Mouse (Mus musculus) gastrocnemius, postnatal 14 days (tissue): Measurements from ENCODE around the gene Atp10a. TPM values are rescaled to one million over a fixed set of nuclear protein-coding genes. Genes with fewer than 3 reads are reported as not detected.

Source experiments
- DNase-seq: peaks from one replicate; pipeline ENCODE4 v3.0.0; 2021; ENCODE audit warnings: mixed read lengths
- intact Hi-C: fragments of 180-260 bp; cut with DNase I; formaldehyde crosslinking; loops from one replicate; pipeline ENCODE4 v1.15.1; 2025; ENCODE audit warnings: low total_unique reads
- long read RNA-seq, 2 experiments: library from polyadenylated mRNA; stranded (forward); transcript quantifications; one replicate each; pipeline ENCODE4 v2.0.0; 2021
- total RNA-seq, 2 experiments: library from RNA; stranded (reverse); gene quantifications; 2 replicates each; pipeline ENCODE4 v1.2.3; 2021

Gene Atp10a
- 1 to 10 TPM; 2.7 to 3.6 TPM for total RNA-seq
- long read RNA-seq, experiment 1, partial matches to known transcripts, result 1 of 2 reads
- long read RNA-seq, experiment 1, other reads (novel, unspliced or antisense), result 1 of 2 reads
- long read RNA-seq, experiment 2, partial matches to known transcripts, result 2 of 2 reads
- long read RNA-seq, experiment 2, other reads (novel, unspliced or antisense), result 0 of 2 reads

DNA sequence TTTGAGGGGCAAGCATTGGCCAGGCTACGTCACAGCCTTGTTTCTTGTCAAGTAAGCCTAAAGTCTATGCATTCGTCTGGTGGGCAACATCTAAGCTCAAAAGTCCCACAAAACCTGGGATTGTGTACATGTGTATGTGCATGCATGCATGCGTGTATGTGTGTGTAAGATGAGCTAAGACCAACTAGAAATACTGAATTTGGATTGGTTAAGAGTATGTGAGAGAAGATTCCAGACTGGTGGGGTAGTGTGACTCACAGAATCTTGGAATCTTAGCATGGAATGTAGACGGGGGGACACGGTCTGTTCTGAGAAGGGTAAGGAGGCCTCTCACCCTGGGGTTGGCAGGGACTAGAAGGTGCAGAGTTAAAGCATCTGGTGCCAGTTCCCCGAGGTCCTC, at the start of gene Atp10a:
Atp10a (plus strand) TSS at position 301 of the 400 bp plus-strand sequence.
- intact Hi-C loops, result no loop called here
- no peak for DNase-seq

DNA sequence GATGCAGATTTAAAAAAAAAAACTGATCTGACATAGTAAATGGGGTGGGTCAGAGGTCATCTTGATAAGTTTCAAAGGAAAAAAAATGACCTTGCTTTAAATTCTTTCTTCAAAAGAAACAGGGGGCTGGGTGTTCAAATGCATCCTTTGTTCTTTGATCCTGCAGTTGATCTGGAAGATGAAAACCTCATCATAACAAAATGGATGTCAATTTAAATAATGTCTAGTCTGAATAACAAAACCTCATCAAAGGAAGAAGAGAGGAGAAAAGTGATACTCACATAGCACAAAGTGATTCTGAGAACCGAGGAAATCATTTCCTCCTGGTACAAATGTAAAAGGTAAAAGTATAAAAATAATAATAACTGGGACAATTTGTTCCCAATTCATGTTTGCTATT, 37.9 kb upstream of the Atp10a start:
- DNase-seq, result no peak
- intact Hi-C loops, result no loop called here

DNA sequence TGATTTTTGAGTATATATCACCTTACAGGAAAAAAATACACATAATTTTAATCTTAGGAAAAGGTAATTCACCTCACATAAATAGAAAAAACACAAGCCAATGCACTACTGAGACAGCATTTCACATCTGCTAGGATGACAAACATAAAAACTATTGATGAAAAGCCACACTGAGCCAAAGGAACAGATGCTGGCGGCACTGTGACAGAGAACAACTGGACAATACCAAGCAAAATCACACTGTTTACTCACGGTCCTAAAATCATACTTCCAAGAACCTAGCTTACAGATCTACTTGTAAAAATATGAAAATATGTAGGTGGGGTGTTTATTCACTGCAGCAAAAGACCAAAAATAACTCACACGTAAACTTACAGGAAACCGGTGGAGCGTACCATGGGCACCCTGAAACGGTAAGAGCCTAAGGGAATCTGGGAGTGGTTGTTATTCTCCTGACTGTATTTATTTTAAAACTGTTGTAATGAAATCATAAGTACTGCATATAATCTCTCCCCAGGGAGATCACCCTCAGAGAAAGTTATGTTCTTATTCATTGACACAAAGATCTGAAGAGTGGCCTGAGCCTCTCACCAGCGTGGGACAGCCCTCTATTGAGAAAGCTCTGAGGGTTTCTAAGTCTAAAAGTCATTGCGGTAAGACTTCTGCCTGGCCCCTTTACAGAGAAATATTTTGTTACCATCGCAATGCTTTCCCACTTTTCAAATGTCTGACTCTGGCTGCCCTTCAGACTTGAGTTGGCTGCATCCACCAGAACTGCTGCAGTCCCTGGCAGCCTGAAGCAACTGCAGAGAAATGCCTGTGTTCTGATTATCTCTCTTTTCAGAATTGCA, 29.4 kb upstream of the Atp10a start:
- DNase-seq, result peak; percentile 57
- intact Hi-C loops, result no loop called here

DNA sequence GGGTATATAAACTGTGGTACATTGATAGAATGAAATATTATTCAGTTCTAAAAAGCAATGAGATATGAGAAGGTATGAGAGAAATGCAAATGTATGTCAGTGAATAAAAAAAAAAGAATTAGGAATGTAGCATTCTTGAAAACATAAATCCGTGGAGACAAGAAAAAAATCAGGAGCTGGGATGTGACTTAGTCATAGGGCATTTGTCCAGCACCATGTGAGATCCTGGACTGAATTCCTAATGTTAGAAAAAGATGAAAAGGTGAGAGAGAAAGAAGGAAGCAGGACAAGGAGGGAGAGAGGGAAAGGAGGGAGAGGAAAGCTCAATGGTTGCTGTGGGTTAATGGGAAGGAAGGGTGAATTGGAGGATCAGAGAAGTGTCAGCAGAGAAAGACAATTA, 28.6 kb upstream of the Atp10a start:
- intact Hi-C loops, result no loop called here
- DNase-seq, result no peak

DNA sequence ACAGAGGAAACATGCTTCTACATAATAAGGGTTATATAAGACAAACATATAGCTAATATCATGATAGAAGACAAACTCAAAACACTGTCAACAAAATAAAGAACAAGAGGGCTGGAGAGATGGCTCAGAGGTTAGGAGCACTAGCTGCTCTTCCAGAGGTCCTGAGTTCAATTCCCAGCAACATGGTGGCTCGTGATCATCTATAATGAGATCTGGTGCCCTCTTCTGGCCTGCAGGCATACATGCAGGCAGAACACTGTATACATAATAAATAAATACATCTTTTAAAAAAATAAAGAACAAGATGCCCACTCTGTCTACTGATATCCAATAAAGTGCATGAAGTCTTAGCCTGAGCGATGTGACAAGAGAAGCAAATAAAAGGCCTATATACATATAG, 26.7 kb upstream of the Atp10a start:
- no peak for DNase-seq
- intact Hi-C loops, result no loop called here

DNA sequence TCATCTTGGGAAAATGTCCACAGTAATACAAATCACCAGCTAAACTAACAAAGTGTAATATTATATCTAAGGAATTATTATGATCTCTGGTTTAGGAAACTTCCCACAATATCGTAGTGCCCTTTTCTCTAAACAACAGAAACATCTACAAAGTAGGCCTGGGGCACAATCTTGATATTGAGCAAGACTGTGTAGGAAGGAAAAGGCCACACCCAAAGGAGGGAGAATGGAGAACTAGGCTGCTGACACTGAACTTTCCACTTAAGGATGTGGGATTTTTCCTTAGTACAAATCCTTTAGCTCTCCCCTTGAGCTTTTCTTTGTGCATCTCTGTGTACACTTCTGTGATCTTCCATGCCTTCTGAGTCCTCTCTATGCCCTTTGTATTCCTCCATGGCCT, 22.3 kb upstream of the Atp10a start:
- intact Hi-C loops, result no loop called here
- DNase-seq, result no peak

DNA sequence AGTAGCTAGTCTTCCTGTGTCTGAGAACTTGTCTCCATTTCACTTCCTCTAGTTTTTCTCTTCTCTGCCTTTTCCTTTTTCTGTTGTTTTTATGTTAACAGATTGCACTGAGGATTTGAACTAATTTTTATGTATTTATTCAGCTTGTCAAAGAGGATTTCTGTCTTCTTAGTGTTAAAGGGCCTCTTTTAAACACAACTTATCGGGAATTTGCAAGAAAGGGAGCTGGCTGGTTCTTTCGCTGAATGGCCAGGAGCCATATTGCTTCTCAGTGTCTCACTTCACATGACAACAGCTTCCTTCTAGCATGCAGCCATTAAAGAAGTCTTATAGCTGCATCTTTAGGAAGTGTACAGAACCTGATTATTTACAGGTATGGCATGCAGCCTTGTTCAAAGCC, 16.3 kb upstream of the Atp10a start:
- DNase-seq, result no peak
- intact Hi-C loops, result no loop called here

DNA sequence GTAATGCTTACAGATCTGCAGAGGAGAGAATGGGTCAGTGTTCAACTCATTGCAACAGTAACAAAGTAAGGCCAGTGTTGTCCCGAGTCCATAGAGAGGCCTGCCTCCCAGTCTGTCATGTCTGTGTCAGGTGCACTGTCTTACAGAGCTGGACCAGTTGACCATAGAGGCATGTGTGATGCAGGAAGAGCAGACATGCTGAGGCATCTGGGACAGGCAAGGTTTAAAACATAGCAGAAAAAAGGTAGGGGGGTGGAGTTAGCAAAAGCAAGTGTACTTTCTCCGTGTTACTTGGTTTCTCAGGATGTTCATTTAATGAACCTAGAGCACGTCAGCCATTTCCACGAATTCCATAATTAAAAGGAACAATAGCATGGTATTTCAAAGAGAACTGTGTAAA, 15.5 kb upstream of the Atp10a start:
- intact Hi-C loops, result no loop called here
- no peak for DNase-seq

DNA sequence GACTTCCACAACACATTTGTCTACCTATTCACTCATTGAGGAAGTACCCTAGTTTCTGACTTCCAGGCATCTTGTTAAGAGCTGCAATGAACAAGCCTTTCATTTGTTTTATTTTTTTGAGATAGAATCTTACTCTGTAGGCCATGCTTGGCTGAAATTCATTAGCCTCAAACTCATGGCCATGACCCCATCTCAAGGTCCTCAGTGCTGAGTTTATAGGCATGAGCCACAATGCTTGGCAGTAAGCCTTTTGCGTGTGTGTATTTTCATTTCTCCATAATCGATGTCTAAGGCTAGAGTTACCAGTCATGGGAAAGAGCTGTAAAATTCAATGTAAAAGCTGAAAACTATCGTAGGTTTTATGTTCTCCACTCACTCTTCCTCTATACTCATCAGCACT, 14.1 kb upstream of the Atp10a start:
- intact Hi-C loops, result no loop called here
- no peak for DNase-seq

DNA sequence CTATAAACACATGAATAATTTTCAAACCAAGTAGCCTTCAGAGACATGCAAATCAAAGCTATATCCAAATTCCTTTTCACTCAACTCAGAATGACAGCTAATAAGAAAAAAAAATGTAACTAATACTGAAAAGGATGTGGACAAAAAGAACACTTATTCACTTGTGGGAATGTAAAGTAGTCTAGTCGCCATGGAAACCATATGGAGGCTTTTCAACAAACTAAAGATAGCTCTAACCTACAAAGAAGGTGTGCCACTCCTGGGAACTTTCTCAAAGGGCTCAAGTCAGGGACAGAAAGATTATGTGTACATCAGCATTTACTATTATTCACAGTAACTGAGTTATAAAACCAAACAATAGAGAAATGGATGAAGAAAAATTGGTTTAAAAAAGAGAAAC, 8.6 kb upstream of the Atp10a start:
- intact Hi-C loops, result no loop called here
- DNase-seq, result no peak

DNA sequence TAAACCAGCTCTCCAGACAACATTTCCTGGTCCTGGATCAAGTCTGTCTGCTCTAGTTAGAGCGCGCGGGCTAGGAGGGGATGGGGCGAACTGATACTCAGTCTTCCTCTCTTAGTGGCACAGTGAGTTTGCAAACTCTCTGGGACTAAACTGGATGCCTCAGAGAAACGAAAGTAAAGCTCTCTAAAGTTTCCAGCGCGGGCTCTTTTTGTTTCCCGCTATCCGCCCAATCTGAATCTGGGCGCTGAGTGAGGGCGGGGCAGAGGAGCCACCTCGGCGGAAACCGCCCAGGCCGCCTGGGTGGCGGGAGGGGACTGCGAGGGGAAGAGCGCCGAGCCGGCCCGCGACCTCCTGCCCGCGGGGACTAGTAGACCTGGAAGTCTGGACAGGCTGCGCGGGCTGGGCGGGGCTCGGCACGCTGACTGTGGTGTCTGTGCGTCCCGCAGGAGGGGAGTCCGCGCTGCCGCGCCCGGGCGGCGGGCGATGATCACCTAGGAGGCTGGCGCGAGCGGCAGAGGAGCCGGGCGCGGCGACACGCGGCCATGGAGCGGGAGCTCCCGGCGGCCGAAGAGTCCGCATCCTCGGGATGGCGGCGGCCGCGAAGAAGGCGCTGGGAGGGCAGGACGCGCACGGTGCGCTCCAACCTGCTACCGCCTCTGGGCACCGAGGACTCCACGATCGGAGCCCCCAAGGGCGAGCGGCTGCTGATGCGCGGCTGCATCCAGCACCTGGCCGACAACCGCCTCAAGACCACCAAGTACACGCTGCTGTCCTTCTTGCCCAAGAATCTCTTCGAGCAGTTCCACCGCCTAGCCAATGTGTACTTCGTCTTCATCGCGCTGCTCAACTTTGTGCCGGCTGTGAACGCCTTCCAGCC, 2.2 kb downstream of the Atp10a start:
- intact Hi-C loops, result no loop called here
- DNase-seq, result peak; percentile 72

DNA sequence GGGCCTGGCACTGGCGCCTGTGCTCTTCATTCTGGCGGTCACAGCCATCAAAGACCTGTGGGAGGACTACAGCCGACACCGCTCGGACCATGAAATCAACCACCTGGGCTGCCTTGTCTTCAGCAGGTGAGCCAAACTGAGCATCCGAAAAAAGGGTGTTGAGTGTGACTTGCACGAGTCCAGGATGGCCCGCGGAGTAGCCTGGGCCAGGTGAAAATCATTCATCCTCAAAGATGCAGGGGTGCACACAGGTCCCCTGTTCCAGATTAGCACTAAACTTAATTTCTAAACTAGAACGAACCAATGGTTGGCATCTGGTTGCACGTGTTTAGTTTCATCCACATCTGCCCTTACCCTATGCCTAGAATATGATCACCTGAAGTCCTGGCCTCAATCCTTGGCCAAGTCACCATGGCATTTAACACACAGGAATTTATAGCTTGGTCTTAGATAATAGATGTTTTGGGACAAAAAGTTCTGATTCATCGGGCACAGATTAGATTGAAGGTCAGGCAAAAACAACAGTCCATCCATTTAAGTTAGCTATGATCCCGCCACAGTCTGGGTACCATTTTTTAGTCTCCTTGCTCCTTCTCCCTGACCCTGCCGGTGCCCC, 2.9 kb downstream of the Atp10a start:
- intact Hi-C loops, result no loop called here
- no peak for DNase-seq

DNA sequence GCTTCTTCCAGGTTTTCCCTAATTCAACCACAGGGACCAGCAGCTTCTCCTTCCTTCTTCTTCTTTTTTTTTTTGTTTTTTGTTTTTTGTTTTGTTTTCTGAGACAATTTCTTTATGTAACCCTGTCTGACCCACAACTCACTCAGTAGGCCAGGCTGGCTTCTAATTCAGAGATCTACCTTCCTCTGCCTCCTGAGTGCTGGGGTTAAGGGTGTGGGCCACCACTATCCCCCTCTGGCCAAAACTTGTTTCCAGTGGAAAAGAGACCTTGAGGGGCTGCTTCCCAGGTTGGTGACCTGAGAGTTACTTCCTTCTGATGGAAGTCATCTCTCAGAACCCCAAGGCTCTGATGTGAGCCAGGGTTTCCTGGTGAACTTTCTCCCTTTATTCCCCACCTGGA, 4.1 kb downstream of the Atp10a start:
- intact Hi-C loops, result no loop called here
- no peak for DNase-seq

DNA sequence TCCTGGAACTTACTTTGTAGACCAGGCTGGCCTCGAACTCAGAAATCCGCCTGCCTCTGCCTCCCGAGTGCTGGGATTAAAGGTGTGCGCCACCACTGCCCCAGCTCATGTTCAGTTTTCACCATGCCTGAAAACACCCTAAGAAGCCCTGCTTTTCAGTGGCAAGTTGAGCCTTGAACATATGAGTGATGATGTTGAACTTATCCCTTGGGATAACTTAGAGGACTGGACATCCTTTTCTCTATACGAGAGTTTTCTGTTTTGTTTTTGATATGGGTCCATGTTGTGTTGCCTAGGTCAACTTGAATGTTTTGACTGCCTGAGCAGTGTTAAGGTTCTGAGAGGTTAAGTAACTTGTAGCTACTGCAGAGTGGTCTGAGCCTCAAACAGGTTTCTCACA, 4.7 kb downstream of the Atp10a start:
- no peak for DNase-seq
- intact Hi-C loops, result no loop called here

DNA sequence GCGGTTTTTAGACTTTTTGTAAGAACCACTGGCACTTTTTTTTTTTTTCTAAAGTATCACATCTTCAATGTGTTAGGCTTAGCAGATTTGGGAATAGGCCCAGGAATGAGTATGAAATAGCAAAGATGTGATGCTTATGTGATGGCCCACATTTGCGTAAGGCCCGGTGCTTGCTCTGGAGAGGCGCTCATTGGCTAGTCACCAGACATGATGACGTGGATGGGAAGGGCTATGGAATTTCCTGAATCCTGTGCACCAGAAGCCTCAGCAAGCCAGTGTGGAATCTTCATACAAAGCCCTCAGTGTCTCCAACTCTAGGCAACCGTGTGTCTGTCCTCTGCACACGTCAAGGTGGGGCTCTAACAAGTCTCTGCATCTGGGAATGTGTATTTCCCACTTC, 5.1 kb downstream of the Atp10a start:
- peak; percentile 28 for DNase-seq
- intact Hi-C loops, result no loop called here

DNA sequence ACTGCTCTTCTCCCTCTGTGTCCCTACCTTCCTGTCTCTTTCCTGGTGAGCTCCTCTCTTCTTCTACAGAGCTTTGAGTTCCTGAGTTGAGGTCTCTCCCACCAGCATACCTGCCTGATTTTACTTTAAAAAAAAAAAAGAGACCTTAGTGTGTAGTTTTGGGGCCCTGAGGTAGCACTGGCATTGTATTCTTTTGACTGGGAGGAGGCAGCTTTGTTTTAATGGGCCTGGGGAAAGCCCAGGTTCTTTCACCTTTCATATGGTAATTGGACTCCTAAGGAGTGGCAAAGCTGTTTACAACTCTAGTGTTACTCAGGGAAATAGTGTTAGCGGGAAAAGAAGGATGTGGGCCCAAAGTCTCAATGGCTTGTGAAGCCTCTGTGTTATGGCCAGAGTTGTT, 12.7 kb downstream of the Atp10a start:
- DNase-seq, result no peak
- intact Hi-C loops, result no loop called here

DNA sequence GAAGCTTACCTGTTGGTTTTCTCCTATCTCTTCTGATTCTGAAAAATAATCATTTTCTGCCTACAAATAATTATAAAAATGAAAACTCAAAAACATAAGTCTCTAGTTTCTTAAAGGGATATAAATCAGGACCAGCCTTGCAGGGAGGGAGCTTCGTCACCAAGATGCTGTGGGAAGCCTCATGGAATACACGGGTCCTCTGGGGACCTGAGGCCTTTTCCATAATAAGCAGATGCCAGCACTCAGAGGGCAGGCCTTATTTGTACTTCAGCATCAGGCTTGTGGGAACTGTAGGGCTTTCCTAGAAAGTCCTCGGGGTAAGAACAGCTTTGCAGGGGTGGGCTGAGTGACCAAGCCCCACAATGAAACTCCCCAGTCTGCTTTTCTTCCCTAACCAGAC, 20.1 kb downstream of the Atp10a start:
- no peak for DNase-seq
- intact Hi-C loops, result no loop called here

DNA sequence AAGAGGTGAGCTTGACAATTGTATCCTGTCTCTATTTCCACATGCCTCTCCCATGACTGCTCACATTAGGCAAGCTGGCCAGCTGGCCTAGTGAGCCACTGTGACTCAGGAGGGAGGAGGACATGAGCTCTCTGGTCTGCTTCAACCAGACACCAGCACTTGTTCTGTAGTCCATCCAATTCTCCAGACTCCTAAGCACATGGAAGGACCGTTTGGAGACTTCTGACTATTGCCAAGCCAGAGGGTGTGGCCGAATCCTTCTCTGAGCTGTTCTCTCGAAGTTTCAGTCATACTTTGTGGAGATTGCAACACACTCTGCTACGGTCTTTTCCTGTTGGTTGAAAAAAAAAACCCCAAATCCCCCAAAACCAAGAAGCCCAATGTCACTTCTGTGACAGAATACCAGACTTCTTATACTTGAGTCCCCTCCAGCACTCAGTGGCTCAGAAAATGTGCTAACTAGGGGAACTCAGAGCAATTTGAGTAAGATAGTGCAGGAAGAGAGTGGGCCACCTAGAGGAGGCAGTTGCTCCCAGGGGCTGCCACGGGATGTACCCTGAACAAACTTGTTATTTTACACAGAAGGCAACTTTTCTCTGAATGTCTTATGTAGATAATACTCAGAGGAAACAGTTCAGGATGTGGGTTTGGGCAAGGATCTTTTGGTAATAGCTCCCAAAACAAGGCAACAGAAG, 21.3 kb downstream of the Atp10a start:
- intact Hi-C loops, result no loop called here

DNA sequence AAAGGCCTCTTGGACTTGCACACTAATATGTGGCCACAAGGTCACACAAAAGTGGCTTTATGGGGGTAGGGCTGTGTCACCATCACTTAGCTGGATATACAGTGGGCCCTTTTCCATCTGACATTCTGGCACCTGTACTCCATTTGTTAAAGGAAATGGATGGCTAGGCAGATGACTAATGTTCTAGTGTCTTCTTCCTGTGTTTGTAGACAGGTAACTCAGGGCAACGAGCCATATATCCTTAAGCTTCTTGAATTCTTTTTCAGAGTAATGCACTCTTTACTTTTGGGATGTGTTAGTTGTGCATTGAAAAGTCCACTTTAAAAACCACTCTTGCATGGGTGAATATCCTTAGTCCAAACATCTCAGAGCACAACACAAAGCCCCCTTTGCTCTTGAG, 30.0 kb downstream of the Atp10a start:
- no peak for DNase-seq
- intact Hi-C loops, result no loop called here

More for the DNA sequence above, 21.3 kb downstream of the Atp10a start:
- peak; percentile 61 for DNase-seq
